Mouse (Mus musculus): ENCODE measurements at regions not wholly inside any gene's neighbourhood (a gene's known extent, or its start where the extent isn't known, plus 50 kb on each side); places are given as distances from the start of the nearest gene placed in this dataset.
"Not testable (repeated sequence)": the region's sequence is repeated elsewhere in the genome, so short reads cannot be mapped to it uniquely, and the experiment has no call there.

GRCm38 (mm10) chr16:55168433-55168832, 129.4 kb downstream of the Zpld1 start:
- DNase-seq = no peak

GRCm38 (mm10) chr16:55166181-55166848, 131.5 kb downstream of the Zpld1 start:
- no peak for DNase-seq

- DNase-seq = no peak
Measured at GRCm38 (mm10) chr16:55162926-55163325, 134.9 kb downstream of the Zpld1 start.

DNA sequence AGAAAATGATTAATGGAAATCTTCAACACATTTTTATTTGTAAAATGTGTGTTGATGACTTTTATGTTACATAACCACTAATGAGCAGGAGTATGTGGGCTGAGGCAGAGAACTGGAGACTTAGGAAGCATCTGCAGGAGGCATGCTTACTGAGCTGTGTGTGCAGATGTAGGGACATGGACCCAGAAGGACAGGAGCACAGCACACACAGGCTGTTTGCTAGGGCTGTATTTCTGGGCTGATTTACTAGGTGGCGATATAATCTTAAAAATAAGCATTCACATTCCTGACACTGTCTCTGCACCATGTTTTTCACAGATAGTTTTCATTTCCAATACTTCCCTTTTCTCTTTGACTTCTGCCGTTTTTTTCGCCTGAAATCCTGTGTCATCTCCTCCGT, 146.1 kb downstream of the Zpld1 start:
- DNase-seq = no peak

- DNase-seq = no peak
Measured at GRCm38 (mm10) chr16:55142431-55143173, 155.2 kb downstream of the Zpld1 start.

GRCm38 (mm10) chr16:55134961-55135360, 162.8 kb downstream of the Zpld1 start:
- no peak for DNase-seq

GRCm38 (mm10) chr16:55097651-55098050, 200.1 kb downstream of the Zpld1 start:
- DNase-seq = no peak

DNA sequence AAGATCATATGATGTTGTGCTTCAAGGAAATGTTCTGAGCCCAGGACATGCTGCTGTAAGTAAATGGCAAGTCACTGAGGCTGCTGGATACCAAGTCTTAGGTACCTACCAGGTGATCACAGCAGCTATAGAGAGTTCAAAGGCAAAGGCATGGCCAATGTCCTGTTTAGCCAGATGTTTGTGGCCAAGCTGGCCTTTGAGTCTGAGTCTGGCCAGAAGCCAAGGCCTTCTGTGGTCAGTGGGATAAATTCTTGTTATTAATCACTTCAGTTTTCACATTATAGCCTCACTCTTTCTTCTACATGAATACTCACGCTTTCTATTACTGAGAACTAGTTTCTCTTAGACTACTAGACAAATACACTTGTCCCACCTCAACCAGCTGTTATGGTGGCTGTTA, 210.3 kb downstream of the Zpld1 start:
- DNase-seq = no peak

GRCm38 (mm10) chr16:55076172-55076571, 221.6 kb downstream of the Zpld1 start:
- DNase-seq = peak; percentile 1 to 8

- no peak for DNase-seq
Measured at GRCm38 (mm10) chr16:55039777-55040176, 258.0 kb downstream of the Zpld1 start.

DNA sequence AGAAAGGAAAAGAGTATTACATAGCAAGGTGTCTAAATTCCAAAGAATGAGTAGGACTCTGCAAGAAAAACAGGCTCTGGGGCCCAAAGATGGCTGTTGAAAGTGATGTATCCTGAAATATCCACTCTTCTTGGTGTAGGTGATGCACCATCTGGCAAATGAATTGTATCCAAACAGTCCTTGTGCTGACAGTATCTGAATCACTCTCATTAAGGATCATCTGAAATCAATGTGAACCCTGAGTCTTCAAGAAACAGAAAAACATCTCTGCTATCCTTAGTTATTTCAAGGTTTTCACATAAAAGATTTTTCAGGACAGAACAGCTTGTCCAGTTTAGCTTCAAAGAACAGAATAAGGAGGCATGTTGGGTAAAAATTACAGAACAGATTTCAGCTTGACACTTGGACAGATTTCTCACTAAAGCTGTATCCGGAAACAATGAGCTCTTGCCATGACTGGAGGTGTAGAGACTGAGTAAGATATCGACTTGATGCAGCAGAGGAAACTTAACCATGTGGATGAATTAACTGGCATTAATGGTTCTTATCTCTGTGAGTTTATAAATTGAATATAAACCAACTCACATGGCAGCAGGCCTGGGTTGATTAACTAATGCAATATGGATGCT, 296.0 kb downstream of the Zpld1 start:
- no peak for DNase-seq

DNA sequence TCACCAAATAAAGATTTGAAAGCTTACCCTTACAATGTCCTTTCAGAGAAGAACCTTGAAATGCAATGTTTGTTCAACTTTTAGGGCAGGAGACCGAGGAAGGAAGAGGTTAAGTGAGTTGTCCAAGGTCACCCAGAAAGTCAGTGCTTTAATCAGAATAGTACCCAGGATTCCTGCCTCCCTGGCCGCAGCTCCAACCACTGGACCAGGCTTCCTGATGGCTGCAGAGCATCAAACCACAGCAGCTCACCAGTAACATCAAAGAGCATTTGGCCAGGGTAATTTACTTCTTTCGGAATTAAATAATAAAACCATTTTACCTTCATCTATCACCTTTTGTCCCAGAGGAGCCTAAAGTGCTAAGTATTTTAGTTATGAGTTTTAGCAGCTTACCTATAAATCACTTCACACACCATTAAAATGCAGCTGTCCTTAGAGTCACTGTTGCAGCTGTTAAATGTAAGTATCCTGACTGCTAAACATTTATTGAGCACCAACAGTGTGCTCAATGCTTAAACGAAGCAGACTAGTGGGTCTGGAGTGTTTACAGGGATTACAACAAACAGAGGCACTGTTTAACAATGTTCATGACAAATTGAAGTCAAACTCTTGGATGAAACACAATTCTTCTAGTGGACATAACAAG, 306.1 kb downstream of the Zpld1 start:
- DNase-seq = no peak

GRCm38 (mm10) chr16:54983759-54984218, 314.0 kb downstream of the Zpld1 start:
- DNase-seq = peak; percentile 23 to 34

DNA sequence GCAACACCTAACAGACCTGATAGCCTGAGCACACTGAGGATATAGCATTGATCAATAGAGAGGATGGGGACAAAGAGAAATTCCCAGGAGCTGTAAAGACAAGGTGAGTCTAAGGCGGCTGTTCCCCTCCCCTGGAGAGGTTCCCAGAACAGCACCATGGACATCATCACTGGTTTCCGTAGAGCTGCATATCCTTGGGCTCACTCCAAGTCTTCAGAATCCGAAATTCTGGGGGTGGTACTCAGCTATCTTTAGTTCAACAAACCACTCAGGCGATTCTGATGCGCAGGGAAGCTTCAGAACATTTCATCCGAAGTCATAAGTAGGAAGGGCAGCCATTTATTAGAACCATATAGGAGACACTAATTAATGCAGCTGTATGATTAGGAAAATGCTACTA, 327.4 kb downstream of the Zpld1 start:
- DNase-seq = no peak

- no peak for DNase-seq
Measured at GRCm38 (mm10) chr16:54943808-54944315, 353.9 kb downstream of the Zpld1 start.

- DNase-seq = no peak
Measured at GRCm38 (mm10) chr16:54928259-54928658, 369.5 kb downstream of the Zpld1 start.

DNA sequence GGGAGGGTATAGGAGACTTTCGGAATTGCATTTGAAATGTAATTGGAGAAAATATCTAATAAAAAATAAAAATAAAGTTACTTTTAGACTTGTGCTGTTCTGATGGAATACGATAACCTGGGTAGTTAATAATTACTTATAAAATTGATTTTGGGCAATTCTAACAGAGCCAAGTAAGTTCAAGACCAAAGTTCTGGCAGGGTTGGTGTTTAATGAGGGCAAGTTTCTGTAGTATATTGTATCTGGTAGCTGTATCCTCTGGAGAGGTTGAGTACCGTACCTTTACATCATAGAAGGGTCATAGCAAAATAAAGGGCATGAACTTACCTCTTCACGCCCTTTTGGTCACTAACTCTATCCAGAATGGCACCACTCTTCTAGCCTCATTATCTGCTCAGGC, 394.9 kb downstream of the Zpld1 start:
- no peak for DNase-seq

- no peak for DNase-seq
Measured at GRCm38 (mm10) chr16:54901461-54901860, 396.3 kb downstream of the Zpld1 start.

- DNase-seq = no peak
Measured at GRCm38 (mm10) chr16:54894661-54895060, 403.1 kb downstream of the Zpld1 start.

- DNase-seq = no peak
Measured at GRCm38 (mm10) chr16:54857369-54857768, 440.4 kb downstream of the Zpld1 start.

GRCm38 (mm10) chr16:54842996-54843395, 454.8 kb downstream of the Zpld1 start:
- not testable (repeated sequence) for DNase-seq
